13 mouse cellular contexts compared by ENCODE assay signal in genomic region chr10:84638382-84638781, GRCm38 (mm10).
"Had no signal": no experiment of that assay in that cellular context is flagged by ENCODE, and none has a peak within 500 bp of the region (broad histone marks: within the 10 kb centered on the region; RNA-seq: fewer than 3 reads in every experiment).

No protein-coding gene starts in this region.

- DNase-seq: kidney, postnatal 36 days; layer of hippocampus, adult 9-11 months; layer of hippocampus, postnatal 36 days; lung, adult 18-20 months; right cerebral cortex, adult 18-20 months; right cerebral cortex, postnatal 25 days; spleen, adult 18-20 months; thymus, adult 18-20 months; thymus, postnatal 14 days had no signal

- H3K4me3 ChIP-seq: limb, embryonic 15.5 days; midbrain, embryonic 12.5 days had no signal

- ATAC-seq: midbrain, embryonic 16.5 days had no signal

- H3K9me3 ChIP-seq: limb, embryonic 15.5 days; midbrain, embryonic 12.5 days had no signal

- H3K27ac ChIP-seq: kidney, postnatal 0 days; limb, embryonic 15.5 days; midbrain, embryonic 12.5 days had no signal

- H3K27me3 ChIP-seq: limb, embryonic 15.5 days; midbrain, embryonic 12.5 days had no signal

- H3K4me1 ChIP-seq: limb, embryonic 15.5 days; midbrain, embryonic 12.5 days had no signal

- H3K4me2 ChIP-seq: limb, embryonic 15.5 days; midbrain, embryonic 12.5 days had no signal

- H3K9ac ChIP-seq: limb, embryonic 15.5 days; midbrain, embryonic 12.5 days had no signal
